ENCODE assay signal across 1 mouse cellular context in the genomic region with DNA sequence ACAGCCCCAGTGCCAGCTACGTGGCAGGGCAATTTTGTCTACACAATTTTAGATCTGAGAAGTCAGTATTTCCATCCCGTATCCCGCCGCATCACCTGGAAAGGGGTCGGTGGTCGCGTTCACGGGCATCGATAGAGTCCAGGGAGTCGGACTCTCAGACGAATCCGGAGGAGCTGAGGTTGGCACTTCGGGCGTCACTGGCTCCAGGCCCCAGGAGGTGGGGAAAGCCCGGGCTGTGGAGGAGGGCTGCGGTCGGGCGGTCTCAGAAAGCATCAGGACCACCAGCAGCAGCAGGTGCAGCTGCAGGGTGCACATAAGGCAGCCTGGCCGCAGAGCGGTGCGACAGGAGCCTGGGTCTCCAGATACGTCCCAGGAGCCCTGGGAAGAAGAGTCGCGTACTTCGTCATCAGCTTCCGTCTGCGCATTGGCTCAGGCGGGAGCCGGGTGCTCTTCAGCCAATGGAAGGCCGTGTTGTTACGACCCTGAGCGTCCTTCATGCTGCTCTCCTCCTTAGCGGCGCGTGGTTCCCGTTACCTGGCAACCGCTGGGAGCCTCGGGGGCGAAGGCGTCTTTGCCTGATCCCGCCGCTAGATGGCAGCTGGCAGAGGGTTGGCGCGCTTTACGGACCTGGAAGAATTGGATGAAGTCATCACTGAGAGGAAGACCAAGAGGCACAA.
A peak's percentile ranks its signal among the peaks of the same experiment; 100 is the strongest.
TF ChIP-seq lines count a peak whose summit lies in the region.

A gene (minus strand): TSS at position 404 of the 677 bp plus-strand sequence.
A gene (plus strand): TSS at position 537 of the 677 bp plus-strand sequence.

TF ChIP-seq in CH12.LX, 34 proteins besides CTCF, POLR2A, EP300 and RAD21 (continued from another document):
- TF ChIP-seq MYC (IDR thresholded peaks at IDR 0.05; ENCODE audit: low read depth, low read length) (0 out of 2 replicates have a peak, but pooled peaks have one; percentile 69), SMC3 (IDR thresholded peaks at IDR 0.05; ENCODE audit: low read depth, low read length) (peak; percentile 97), POLR2AphosphoS2 (IDR thresholded peaks at IDR 0.05; ENCODE audit: low read depth, low read length) (no peak), UBTF (IDR thresholded peaks at IDR 0.05; ENCODE audit: low read depth, low read length) (no peak), CHD1 (IDR thresholded peaks at IDR 0.05; ENCODE audit: low read depth, low read length) (no peak), MAZ (IDR thresholded peaks at IDR 0.05; ENCODE audit: low read depth, low read length) (no peak), E2F4 (IDR thresholded peaks at IDR 0.05; ENCODE audit: insufficient replicate concordance, low read depth, low read length) (no peak), MAFK (IDR thresholded peaks at IDR 0.05; ENCODE audit: insufficient replicate concordance, low read length) (no peak), USF2 (conservative IDR thresholded peaks at IDR 0.05; ENCODE audit: low read depth, low read length) (no peak), ZKSCAN1 (IDR thresholded peaks at IDR 0.05; ENCODE audit: borderline replicate concordance, low read depth, low read length) (no peak), MEF2A (IDR thresholded peaks at IDR 0.05; ENCODE audit: borderline replicate concordance, low read depth, low read length) (no peak; the same call in 1 of the 2 replicates), NRF1 (IDR thresholded peaks at IDR 0.05; ENCODE audit: low read depth, low read length) (peak; percentile 65), MXI1 (IDR thresholded peaks at IDR 0.05; ENCODE audit: low read depth, low read length) (peak; percentile 89), CHD2 (IDR thresholded peaks at IDR 0.05; ENCODE audit: low read length) (peak; percentile 82; the same call in 1 of the 2 replicates), USF1 (IDR thresholded peaks at IDR 0.05; ENCODE audit: low read depth, low read length) (no peak), ZC3H11A (IDR thresholded peaks at IDR 0.05; ENCODE audit: low read depth, low read length) (peak; percentile 43; the same call in 1 of the 2 replicates), BHLHE40 (IDR thresholded peaks at IDR 0.05; ENCODE audit: low read depth, low read length) (no peak), PAX5 (IDR thresholded peaks at IDR 0.05; ENCODE audit: low read length) (no peak), GABPA (IDR thresholded peaks at IDR 0.05; ENCODE audit: insufficient replicate concordance, low read depth, low read length) (no peak), ZNF384 (IDR thresholded peaks at IDR 0.05; ENCODE audit: low read depth, low read length) (no peak), KAT2A (IDR thresholded peaks at IDR 0.05; ENCODE audit: insufficient replicate concordance, low read length) (no peak), ELF1 (IDR thresholded peaks at IDR 0.05; ENCODE audit: low read depth, low read length) (peak; percentile 77), TCF12 (IDR thresholded peaks at IDR 0.05; ENCODE audit: low read depth, low read length) (no peak; the same call in 1 of the 2 replicates), ETS1 (conservative IDR thresholded peaks at IDR 0.05; ENCODE audit: low read depth, low read length) (no peak), IRF4 (IDR thresholded peaks at IDR 0.05; ENCODE audit: low read depth, low read length) (peak; percentile 34; the same call in 1 of the 2 replicates), RCOR1 (conservative IDR thresholded peaks at IDR 0.05; ENCODE audit: low read depth, low read length) (no peak), ZMIZ1 (IDR thresholded peaks at IDR 0.05; ENCODE audit: low read depth, low read length) (no peak)
